Mouse (Mus musculus): ENCODE measurements around the gene Smarcc2. TPM values are rescaled to one million over a fixed set of nuclear protein-coding genes. Genes with fewer than 3 reads are reported as not detected.

Smarcc2 gene
- polyA plus RNA-seq, 1 experiment from 2014 or later = 59.2 TPM

- 47% methylated on average over 6 of the region's 6 CpGs for WGBS
- Histone ChIP-seq H3K9ac (no peak overlapping the region), H3K27me3 (no peaks in the 10 kb centered on the region), H3K4me2 (no peak overlapping the region), H3K4me3 (no peak overlapping the region), H3K9me3 (replicated peaks) (no peaks in the 10 kb centered on the region), H3K27ac (no peak overlapping the region), H3K36me3 (peaks cover 68% of the 10 kb centered on the region), H3K4me1 (replicated peaks) (no peaks in the 10 kb centered on the region)
- 0 out of 2 replicates have a peak, but pooled peaks have one; percentile 44 for ATAC-seq (replicated peaks; ENCODE audit: insufficient number of reproducible peaks, insufficient read depth, low FRiP score, low read depth)
Observed at GRCm38 (mm10) chr10:128516677-128517076, 57.6 kb downstream of the Smarcc2 start.

- no peak for ATAC-seq (replicated peaks; ENCODE audit: insufficient number of reproducible peaks, insufficient read depth, low FRiP score, low read depth)
- Histone ChIP-seq H3K27me3 (no peaks in the 10 kb centered on the region), H3K9ac (no peak overlapping the region), H3K4me1 (replicated peaks) (0 out of 2 replicates have a peak, but pooled peaks cover under 1% of the 10 kb centered on the region), H3K9me3 (replicated peaks) (no peaks in the 10 kb centered on the region), H3K4me2 (no peak overlapping the region), H3K36me3 (peaks cover 60% of the 10 kb centered on the region), H3K27ac (no peak overlapping the region), H3K4me3 (no peak overlapping the region)
- WGBS = 82% methylated on average over 7 of the region's 7 CpGs
Observed at GRCm38 (mm10) chr10:128518833-128519232, 59.8 kb downstream of the Smarcc2 start.

- Histone ChIP-seq H3K9ac (no peak overlapping the region), H3K27me3 (no peaks in the 10 kb centered on the region), H3K4me3 (no peak overlapping the region), H3K9me3 (replicated peaks) (no peaks in the 10 kb centered on the region), H3K4me2 (no peak overlapping the region), H3K4me1 (replicated peaks) (peaks cover 10% of the 10 kb centered on the region), H3K36me3 (peaks cover 52% of the 10 kb centered on the region; the same call in 1 of the 2 replicates), H3K27ac (no peak overlapping the region)
- no peak for ATAC-seq (replicated peaks; ENCODE audit: insufficient number of reproducible peaks, insufficient read depth, low FRiP score, low read depth)
- WGBS = 87% methylated on average over 16 of the region's 16 CpGs
Observed at GRCm38 (mm10) chr10:128520591-128520990, 61.5 kb downstream of the Smarcc2 start.

GRCm38 (mm10) chr10:128522351-128522750 is 63.3 kb downstream of the Smarcc2 start:
- no peak for ATAC-seq (replicated peaks; ENCODE audit: insufficient number of reproducible peaks, insufficient read depth, low FRiP score, low read depth)
- H3K9ac ChIP-seq = no peak overlapping the region
- WGBS = 76% methylated on average over 6 of the region's 6 CpGs
- H3K4me2 ChIP-seq = no peak overlapping the region
- H3K36me3 ChIP-seq = peaks cover 36% of the 10 kb centered on the region; the same call in 1 of the 2 replicates
- peaks cover 15% of the 10 kb centered on the region for H3K4me1 ChIP-seq (replicated peaks)
- no peaks in the 10 kb centered on the region for H3K27me3 ChIP-seq
- no peaks in the 10 kb centered on the region for H3K9me3 ChIP-seq (replicated peaks)
- no peak overlapping the region for H3K27ac ChIP-seq
- no peak overlapping the region for H3K4me3 ChIP-seq

- Histone ChIP-seq H3K9ac (peak overlapping the region; percentile 87), H3K27me3 (no peaks in the 10 kb centered on the region), H3K4me3 (peak overlapping the region; percentile 80), H3K4me2 (peak overlapping the region; percentile 93), H3K36me3 (peaks cover 21% of the 10 kb centered on the region; the same call in 1 of the 2 replicates), H3K27ac (peak overlapping the region; percentile 87), H3K4me1 (replicated peaks) (peaks cover 15% of the 10 kb centered on the region), H3K9me3 (replicated peaks) (no peaks in the 10 kb centered on the region)
- WGBS = 29% methylated on average over 11 of the region's 11 CpGs
- ATAC-seq (replicated peaks; ENCODE audit: insufficient number of reproducible peaks, insufficient read depth, low FRiP score, low read depth) = no peak
Observed at GRCm38 (mm10) chr10:128524111-128524731, 65.2 kb downstream of the Smarcc2 start.

GRCm38 (mm10) chr10:128524732-128525662 is 65.9 kb downstream of the Smarcc2 start:
- H3K9ac ChIP-seq = peak overlapping the region; percentile 87
- peaks cover 17% of the 10 kb centered on the region; the same call in 1 of the 2 replicates for H3K36me3 ChIP-seq
- H3K4me3 ChIP-seq = peak overlapping the region; percentile 80
- H3K27ac ChIP-seq = peak overlapping the region; percentile 87
- H3K4me2 ChIP-seq = peak overlapping the region; percentile 93
- under 1% methylated on average over 58 of the region's 58 CpGs for WGBS
- no peaks in the 10 kb centered on the region for H3K9me3 ChIP-seq (replicated peaks)
- H3K27me3 ChIP-seq = no peaks in the 10 kb centered on the region
- H3K4me1 ChIP-seq (replicated peaks) = peaks cover 15% of the 10 kb centered on the region
- peak; percentile 18 for ATAC-seq (replicated peaks; ENCODE audit: insufficient number of reproducible peaks, insufficient read depth, low FRiP score, low read depth)

GRCm38 (mm10) chr10:128525671-128526308 is 66.7 kb downstream of the Smarcc2 start, which contains the start of gene Esyt1:
Gene Esyt1 (minus strand): TSS chr10:128525871.
- peaks cover 15% of the 10 kb centered on the region for H3K4me1 ChIP-seq (replicated peaks)
- H3K9me3 ChIP-seq (replicated peaks) = no peaks in the 10 kb centered on the region
- peak; percentile 96 for ATAC-seq (replicated peaks; ENCODE audit: insufficient number of reproducible peaks, insufficient read depth, low FRiP score, low read depth)
- peak within 1 kb of the TSS; percentile 93 for H3K4me2 ChIP-seq
- H3K9ac ChIP-seq = peak within 1 kb of the TSS; percentile 87
- peak within 1 kb of the TSS; percentile 80 for H3K4me3 ChIP-seq
- H3K36me3 ChIP-seq = peaks cover 11% of the 10 kb centered on the region; the same call in 1 of the 2 replicates
- WGBS = under 1% methylated on average over 37 of the region's 37 CpGs
- peak within 1 kb of the TSS; percentile 87 for H3K27ac ChIP-seq
- H3K27me3 ChIP-seq = no peaks in the 10 kb centered on the region

GRCm38 (mm10) chr10:128526366-128527356 is 67.6 kb downstream of the Smarcc2 start:
- Histone ChIP-seq H3K9me3 (replicated peaks) (no peaks in the 10 kb centered on the region), H3K9ac (peak overlapping the region; percentile 49), H3K27ac (peak overlapping the region; percentile 87), H3K36me3 (peaks cover 3% of the 10 kb centered on the region; the same call in 1 of the 2 replicates), H3K4me2 (peak overlapping the region; percentile 93), H3K4me1 (replicated peaks) (peaks cover 15% of the 10 kb centered on the region), H3K4me3 (peak overlapping the region; percentile 80), H3K27me3 (no peaks in the 10 kb centered on the region)
- WGBS = 29% methylated on average over 28 of the region's 28 CpGs
- no peak for ATAC-seq (replicated peaks; ENCODE audit: insufficient number of reproducible peaks, insufficient read depth, low FRiP score, low read depth)

- ATAC-seq (replicated peaks; ENCODE audit: insufficient number of reproducible peaks, insufficient read depth, low FRiP score, low read depth) = no peak
- Histone ChIP-seq H3K27ac (no peak overlapping the region), H3K36me3 (no peaks in the 10 kb centered on the region), H3K4me2 (no peak overlapping the region), H3K4me1 (replicated peaks) (peaks cover 10% of the 10 kb centered on the region), H3K4me3 (no peak overlapping the region), H3K9me3 (replicated peaks) (no peaks in the 10 kb centered on the region), H3K27me3 (no peaks in the 10 kb centered on the region), H3K9ac (no peak overlapping the region)
- 79% methylated on average over 2 of the region's 2 CpGs for WGBS
Observed at GRCm38 (mm10) chr10:128535206-128535605, 76.2 kb downstream of the Smarcc2 start.

- Histone ChIP-seq H3K9ac (0 out of 2 replicates have a peak overlapping the region, but pooled peaks have one; percentile 29), H3K4me2 (peak overlapping the region; percentile 56), H3K36me3 (no peaks in the 10 kb centered on the region), H3K27ac (peak overlapping the region; percentile 41; the same call in 1 of the 2 replicates), H3K4me1 (replicated peaks) (peaks cover 10% of the 10 kb centered on the region), H3K9me3 (replicated peaks) (no peaks in the 10 kb centered on the region), H3K27me3 (no peaks in the 10 kb centered on the region), H3K4me3 (peak overlapping the region; percentile 17)
- ATAC-seq (replicated peaks; ENCODE audit: insufficient number of reproducible peaks, insufficient read depth, low FRiP score, low read depth) = no peak
- 68% methylated on average over 4 of the region's 4 CpGs for WGBS
Observed at GRCm38 (mm10) chr10:128535624-128536265, 76.7 kb downstream of the Smarcc2 start.

Measured in heart, embryonic 15.5 days (tissue).